Mouse (Mus musculus) MEL-GATA-1-ER (cell line): Measurements from ENCODE around the gene Ncoa7.
"Not testable (repeated sequence)": the region's sequence is repeated elsewhere in the genome, so short reads cannot be mapped to it uniquely, and the experiment has no call there.

Experiments used
- DNase-seq: peaks from one replicate; pipeline ENCODE4 v3.0.0-alpha.2; 2012; ENCODE audit warnings: low read depth; ENCODE audit errors: extremely low read depth

The Ncoa7 gene

GRCm38 (mm10) chr10:30678051-30678450, 125.1 kb downstream of the Ncoa7 start:
- no peak for DNase-seq

- DNase-seq, result peak; percentile 60
Observed at GRCm38 (mm10) chr10:30674825-30675224, 128.3 kb downstream of the Ncoa7 start.

GRCm38 (mm10) chr10:30666580-30666979, 136.5 kb downstream of the Ncoa7 start:
- no peak for DNase-seq

- DNase-seq, result peak; percentile 77
Observed at GRCm38 (mm10) chr10:30660564-30661328, 142.4 kb downstream of the Ncoa7 start.

- no peak for DNase-seq
Observed at GRCm38 (mm10) chr10:30655655-30656054, 147.5 kb downstream of the Ncoa7 start.

- DNase-seq, result no peak
Observed at GRCm38 (mm10) chr10:30647681-30648080, 155.4 kb downstream of the Ncoa7 start.

- no peak for DNase-seq
Observed at GRCm38 (mm10) chr10:30638216-30638615, 164.9 kb downstream of the Ncoa7 start.

- not testable (repeated sequence) for DNase-seq
Observed at GRCm38 (mm10) chr10:30636474-30637154, 166.5 kb downstream of the Ncoa7 start.

- DNase-seq, result no peak
Observed at GRCm38 (mm10) chr10:30632718-30633117, 170.4 kb downstream of the Ncoa7 start.

- no peak for DNase-seq
Observed at GRCm38 (mm10) chr10:30629977-30630376, 173.1 kb downstream of the Ncoa7 start.

- DNase-seq, result no peak
Observed at GRCm38 (mm10) chr10:30629513-30629912, 173.6 kb downstream of the Ncoa7 start, which contains the start of gene Hint3. Hint3 (minus strand) TSS chr10:30629632.

GRCm38 (mm10) chr10:30628444-30628843, 174.7 kb downstream of the Ncoa7 start:
- DNase-seq, result not testable (repeated sequence)

GRCm38 (mm10) chr10:30627548-30627947, 175.6 kb downstream of the Ncoa7 start:
- no peak for DNase-seq

GRCm38 (mm10) chr10:30624161-30625019, 178.7 kb downstream of the Ncoa7 start:
- DNase-seq, result no peak

GRCm38 (mm10) chr10:30622928-30623327, 180.2 kb downstream of the Ncoa7 start:
- DNase-seq, result peak; percentile 35

GRCm38 (mm10) chr10:30618918-30619210, 184.3 kb downstream of the Ncoa7 start:
- DNase-seq, result no peak

GRCm38 (mm10) chr10:30618091-30618917, 184.8 kb downstream of the Ncoa7 start:
- peak; percentile 93 for DNase-seq

GRCm38 (mm10) chr10:30613039-30613438, 190.1 kb downstream of the Ncoa7 start:
- DNase-seq, result no peak

- no peak for DNase-seq
Observed at GRCm38 (mm10) chr10:30609614-30610013, 193.5 kb downstream of the Ncoa7 start.

GRCm38 (mm10) chr10:30608109-30608508, 195.0 kb downstream of the Ncoa7 start:
- DNase-seq, result no peak

- DNase-seq, result peak; percentile 73
Observed at GRCm38 (mm10) chr10:30600542-30600966, 202.6 kb downstream of the Ncoa7 start, which contains the start of gene Trmt11. Trmt11 (minus strand) TSS chr10:30600749.
